Mouse (Mus musculus) layer of hippocampus, adult 18-20 months (tissue): Measurements from ENCODE around the gene Slc9a3r2. TPM values are rescaled to one million over a fixed set of nuclear protein-coding genes. Genes with fewer than 3 reads are reported as not detected.

Experiments
- DNase-seq, 2 experiments: peaks; one replicate each; pipeline ENCODE4 v3.0.0; 2022; ENCODE audit warnings: low spot score in 2 of 2
- total RNA-seq, 2 experiments: library from RNA; stranded (reverse); gene quantifications; 2 replicates each; pipeline ENCODE4 v1.2.3; 2021

Gene Slc9a3r2
- total RNA-seq, 2 experiments from 2014 or later: 39.7 to 41.0 TPM

- DNase-seq: no peak
Measured at GRCm38 (mm10) chr17:24638214-24638613, 11.9 kb downstream of the Slc9a3r2 start.

DNA sequence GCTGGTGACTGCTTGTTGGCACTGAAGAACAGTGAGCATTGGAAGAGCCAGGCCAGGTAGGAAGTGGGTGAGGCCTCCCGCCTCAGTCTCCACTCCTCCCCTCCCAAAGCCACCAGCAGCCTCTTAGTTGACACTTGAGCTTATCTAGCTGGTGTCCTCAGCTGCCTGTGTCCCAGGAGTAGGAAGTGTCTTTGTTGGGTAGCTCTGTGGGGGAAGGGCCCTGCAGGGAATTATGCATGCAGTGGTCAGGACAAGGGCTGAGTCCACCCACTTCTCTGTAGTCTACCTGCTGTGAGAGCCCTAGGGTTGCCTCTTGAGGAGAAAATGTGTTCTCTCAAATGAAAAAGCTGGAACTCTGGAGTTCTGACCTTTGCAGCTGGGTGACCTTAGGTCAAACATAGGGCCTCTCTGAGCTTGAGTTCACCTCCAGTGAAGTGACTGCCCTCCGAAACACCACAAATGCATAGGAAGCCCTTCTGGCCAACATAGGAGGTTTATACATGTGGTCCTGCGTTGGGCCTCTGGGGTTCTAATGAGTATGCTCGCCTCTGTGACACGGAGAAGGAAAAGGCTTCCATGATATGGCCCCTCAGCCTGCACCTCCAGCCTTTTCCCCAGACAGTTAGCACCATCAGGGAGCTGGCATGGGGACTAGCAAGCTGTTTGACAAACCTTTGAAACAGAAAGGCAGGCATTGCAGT lies 13.2 kb downstream of the Slc9a3r2 start:
- no peak for DNase-seq

DNA sequence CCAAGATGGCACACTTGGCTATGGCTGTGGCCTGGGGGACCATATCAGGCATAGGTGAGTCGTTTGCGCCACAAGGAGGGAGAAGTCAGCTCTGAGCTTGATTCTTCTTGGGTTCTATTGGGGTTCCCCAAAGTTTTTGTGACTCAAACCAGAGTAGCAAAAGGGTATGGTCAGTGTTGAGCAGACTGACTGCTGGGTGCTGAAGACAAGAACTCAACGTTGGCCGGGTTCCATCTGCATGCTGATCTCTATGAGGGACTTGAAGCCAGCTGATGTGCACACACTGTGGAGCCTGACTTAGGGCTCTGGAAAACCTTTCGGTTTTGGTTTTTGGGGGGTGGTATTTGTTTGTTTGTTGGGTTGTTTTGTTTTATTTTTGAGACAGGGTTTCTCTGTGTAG lies 14.4 kb downstream of the Slc9a3r2 start:
- DNase-seq: no peak

- no peak for DNase-seq
Measured at GRCm38 (mm10) chr17:24635024-24635423, 15.1 kb downstream of the Slc9a3r2 start.

- DNase-seq: no peak
Measured at GRCm38 (mm10) chr17:24633831-24634230, 16.3 kb downstream of the Slc9a3r2 start.

- peak in 1 of 2 experiments; percentile 39 for DNase-seq
Measured at GRCm38 (mm10) chr17:24632813-24633449, 17.2 kb downstream of the Slc9a3r2 start.

DNA sequence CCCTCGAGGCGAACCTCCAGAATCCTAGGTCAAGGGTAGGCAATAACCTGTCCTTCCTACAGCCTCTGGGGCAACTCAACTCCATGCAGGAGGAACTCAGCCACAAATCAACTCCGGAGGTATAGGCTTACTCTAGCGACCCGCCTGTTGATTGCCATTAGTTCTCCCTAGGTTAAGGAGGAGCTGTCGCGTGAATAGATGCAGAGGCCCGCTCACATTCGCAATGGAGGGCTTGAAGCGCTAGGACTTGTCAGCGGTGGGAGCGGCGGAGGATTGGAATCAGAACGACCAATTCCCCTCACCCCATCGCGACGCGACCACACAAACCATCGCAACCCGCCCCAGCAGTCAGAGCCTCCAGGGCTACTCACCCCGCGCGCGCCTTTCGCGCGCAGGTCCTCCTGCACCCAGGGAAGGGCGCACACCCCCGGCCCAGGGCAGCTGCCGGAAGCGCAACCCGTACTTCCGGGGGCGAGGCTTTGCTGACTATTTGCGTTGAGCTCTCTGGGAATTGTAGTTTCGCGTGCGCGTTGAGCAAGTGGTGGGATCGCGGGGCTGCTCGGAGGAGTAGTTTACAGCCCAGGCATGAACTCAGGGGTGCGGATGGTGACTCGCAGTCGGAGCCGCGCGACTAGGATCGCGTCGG lies 17.8 kb downstream of the Slc9a3r2 start, which contains the start of the genes Tsc2 and Nthl1:
Tsc2 (minus strand) TSS at position 464 of the 646 bp plus-strand sequence.
Nthl1 (plus strand) TSS at position 514 of the 646 bp plus-strand sequence.
- peak; percentile 82 to 87 for DNase-seq

DNA sequence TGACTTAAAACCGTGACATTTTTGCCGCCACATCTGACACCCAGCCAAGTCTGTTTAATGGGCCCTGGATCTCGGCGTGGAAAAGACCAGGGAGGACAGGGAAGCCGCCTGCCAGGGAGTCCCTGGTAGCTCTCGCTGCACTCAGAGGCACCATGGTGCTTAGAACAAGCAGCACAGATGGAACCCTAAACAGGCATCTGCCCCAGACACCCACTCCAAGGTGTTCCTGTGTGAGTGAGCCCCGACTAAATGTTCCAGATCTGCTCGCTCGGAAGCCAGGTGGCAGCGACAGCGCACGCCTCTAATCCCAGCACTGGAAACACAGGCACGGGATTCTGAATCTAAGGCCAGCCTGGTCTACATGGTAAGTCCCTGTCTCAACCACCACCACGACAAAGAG lies 20.1 kb downstream of the Slc9a3r2 start:
- peak; percentile 71 to 93 for DNase-seq

DNA sequence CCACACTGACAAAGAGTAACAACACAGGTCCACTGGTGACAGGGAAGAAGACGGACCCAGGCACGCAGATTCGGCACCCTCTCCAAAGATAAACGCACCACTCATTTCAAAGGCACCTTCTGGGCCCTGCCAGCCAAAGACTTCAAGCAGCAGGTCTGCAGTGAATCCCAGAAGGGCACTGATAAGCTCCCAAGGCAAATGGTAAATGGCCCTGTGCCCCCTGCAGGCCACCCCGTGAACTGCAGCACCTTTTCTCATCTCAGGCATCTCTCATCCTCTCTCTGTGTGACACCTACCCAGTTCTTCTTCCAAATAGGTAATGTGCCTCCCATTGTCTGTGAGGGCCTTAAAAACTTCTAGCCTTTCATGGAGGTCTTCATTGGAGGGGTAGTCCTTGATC lies 21.5 kb downstream of the Slc9a3r2 start:
- DNase-seq: peak; percentile 57 to 84

DNA sequence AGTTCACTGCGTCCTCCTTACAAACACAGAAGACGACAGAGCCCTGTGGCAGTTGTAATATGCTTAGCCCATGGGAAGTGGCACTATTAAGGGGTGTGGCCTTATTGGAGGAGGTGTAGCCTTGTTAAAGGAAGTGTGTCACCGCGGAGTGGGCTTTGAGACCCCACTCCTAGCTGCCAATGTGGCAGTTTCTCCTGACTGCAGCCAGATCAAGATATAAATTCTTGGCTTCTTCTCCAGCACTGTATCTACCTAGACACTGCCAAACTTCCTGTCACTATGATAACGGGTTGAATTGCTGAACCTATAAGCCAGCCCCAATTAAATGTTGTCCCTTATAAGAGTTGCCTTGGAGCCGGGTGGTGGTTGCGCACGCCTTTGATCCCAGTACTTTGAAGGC lies 24.7 kb downstream of the Slc9a3r2 start:
- no peak for DNase-seq

DNA sequence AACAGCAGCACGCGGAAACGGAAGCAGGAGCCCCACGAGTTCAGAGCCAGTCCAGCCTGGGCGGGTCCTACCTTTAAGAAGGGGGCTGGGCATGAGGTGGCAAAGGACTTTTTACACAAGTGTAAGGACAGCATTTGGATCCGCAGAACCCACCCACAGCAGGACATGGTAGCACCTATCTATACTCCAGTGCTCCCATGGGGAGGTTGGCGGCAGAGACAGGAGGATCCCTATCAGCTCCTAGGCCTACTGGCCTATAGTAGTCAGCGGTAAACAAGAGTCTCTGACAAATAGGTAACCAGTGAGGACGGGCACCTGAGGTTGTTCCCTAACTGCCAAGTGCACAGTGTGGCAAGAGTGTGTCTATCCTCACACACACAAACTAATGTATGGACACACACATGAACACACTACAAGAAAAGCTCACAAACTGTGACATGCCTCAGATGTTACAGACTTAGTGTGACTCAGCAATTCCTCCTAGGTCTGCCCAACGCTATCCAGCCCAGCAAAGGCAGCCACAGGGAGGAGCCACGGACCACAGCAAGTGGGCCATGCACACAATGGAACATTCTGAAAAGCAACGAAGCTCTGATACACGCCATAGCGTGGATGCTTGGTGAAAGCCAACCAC lies 32.4 kb downstream of the Slc9a3r2 start:
- no peak for DNase-seq

DNA sequence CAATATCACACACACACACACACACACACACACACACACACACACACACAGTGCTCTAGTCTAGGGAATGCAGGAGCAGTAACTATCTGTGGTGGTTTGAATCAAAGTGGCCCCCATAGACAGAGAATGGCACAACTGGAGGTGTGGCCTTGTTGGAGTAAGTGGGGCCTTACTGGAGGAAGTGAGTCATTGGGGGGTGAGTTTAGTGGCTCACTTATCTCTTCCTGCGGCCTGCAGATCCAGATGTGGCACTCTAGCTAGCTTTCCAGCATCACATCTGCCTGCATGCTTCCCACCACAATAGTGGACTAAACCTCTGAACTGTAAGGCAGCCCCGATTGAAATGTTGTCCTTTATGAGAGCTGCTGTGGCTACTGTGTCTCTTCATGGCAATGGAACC lies 39.4 kb downstream of the Slc9a3r2 start:
- DNase-seq: no peak

GRCm38 (mm10) chr17:24608874-24609273 lies 41.3 kb downstream of the Slc9a3r2 start:
- DNase-seq: no peak

DNA sequence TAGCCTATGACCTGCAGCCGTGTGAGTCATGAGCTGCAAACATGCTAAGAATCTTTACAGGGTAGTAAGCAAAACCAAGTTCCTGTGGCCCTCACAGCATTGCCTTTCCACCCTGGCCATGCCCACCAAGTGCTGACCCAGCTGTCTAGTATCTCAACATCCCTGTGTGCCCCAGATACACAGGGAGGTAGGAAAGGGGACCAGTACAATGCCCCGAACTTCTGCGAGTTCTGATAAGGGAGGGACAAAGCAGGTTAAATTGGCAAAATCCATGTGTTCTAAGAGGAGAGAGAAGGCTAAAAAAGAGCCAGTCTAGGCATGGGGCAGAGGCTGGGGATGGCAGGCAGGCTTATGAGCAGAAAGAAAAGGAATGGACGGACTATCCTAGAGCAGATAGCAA lies 41.8 kb downstream of the Slc9a3r2 start:
- no peak for DNase-seq

GRCm38 (mm10) chr17:24604557-24604956 lies 45.6 kb downstream of the Slc9a3r2 start:
- no peak for DNase-seq

GRCm38 (mm10) chr17:24603961-24604360 lies 46.2 kb downstream of the Slc9a3r2 start:
- DNase-seq: no peak

DNA sequence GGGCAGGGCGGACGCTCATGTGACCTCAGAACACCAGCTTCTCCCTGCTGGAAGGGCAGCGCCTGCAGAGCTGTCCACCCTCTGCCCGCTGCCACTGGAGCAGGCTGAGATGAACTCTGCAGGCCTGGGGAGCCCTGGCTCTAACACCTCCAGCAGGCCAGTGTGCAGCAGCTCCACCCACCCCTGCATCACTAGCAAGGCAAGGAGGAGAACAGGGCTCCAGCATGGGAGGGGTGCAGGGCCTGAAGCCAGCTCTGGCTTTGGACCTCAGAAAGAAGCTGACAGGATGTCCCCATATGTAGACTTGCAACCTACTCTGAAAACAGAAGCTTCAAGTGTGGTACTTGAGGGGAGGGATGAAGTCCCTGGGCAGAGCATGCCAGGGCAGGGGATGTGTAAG lies 49.6 kb downstream of the Slc9a3r2 start:
- DNase-seq: no peak

GRCm38 (mm10) chr17:24597989-24598388 lies 52.1 kb downstream of the Slc9a3r2 start:
- DNase-seq: no peak

DNA sequence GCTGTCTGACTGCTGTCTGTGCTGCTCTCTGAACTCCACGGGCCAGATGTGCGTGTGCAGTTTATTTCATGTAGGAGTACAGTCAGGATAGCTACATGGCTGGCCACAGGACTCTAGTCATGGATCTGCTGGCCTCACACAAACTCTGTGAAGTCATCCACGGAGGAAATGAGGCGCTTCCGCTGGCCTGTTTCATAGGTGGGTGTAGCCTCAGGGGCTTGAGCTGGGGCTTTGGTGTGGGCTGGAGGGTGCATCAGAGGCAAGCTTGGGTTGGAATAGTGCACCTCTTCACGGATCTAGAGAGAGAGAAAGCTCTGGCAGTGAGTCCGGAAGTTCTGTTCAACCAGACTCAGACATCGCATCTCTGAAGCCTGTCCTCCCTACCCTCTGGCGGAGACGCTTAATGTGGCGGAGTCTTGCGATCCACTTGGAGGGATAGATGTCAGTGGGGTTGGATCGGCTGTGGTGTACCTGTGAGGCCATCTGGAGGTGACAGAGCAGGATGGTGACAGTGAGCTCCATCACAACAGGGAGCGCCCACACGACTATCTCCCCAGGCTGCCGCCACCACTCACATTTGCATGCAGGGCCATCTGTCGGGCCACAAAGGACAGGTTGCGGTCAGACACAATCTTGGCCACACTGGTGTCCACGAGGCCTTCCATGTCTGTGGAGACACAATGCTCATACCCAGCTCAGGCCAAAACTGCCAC lies 53.5 kb downstream of the Slc9a3r2 start:
- DNase-seq: peak in 1 of 2 experiments; percentile 27

DNA sequence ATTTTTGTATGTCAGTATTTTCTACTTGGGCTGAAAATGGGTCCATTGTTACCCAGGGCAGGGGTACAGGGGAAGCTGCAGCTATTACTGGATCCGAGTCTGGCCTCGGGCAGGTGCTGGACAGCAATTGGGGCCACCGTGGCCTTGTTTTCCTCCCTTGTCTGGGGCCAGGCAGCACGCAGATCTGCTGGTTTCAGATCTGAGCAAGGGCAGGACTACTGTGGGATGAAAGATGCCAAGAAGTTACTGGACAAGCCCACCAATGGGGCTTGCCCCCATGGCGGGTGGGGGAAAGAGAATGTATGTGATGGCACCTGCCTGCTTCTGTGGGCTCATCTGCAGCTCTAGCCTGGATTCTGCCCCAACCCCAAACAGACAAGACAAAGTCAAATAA lies 54.1 kb downstream of the Slc9a3r2 start:
- no peak for DNase-seq
